Mouse (Mus musculus): ENCODE results near the gene Utp4. TPM values are rescaled to one million over a fixed set of nuclear protein-coding genes. Genes with fewer than 3 reads are reported as not detected.

Gene Utp4
- total and polyA plus RNA-seq, 3 experiments, result 30.7 to 158 (median 75.8) TPM

GRCm38 (mm10) chr8:106969964-106970363 lies 76.5 kb downstream of the Utp4 start:
- DNase-seq (ENCODE audit: low spot score), result no peak
- TF ChIP-seq GATA1 (IDR thresholded peaks at IDR 0.05; ENCODE audit: borderline replicate concordance, low read length) (no peak), TAL1 (conservative IDR thresholded peaks at IDR 0.05; ENCODE audit: low read depth, low read length) (no peak), GATA2 (IDR thresholded peaks at IDR 0.05; ENCODE audit: borderline replicate concordance, low read depth, low read length) (no peak), POLR2AphosphoS5 (IDR thresholded peaks at IDR 0.05; ENCODE audit: insufficient replicate concordance, low read depth, low read length) (no peak), CTCF (IDR thresholded peaks at IDR 0.05; ENCODE audit: low read depth, low read length) (no peak)
- Histone ChIP-seq H3K4me3 (ENCODE audit: low read depth, low read length) (no peak overlapping the region), H3K36me3 (replicated peaks) (no peaks in the 10 kb centered on the region), H3K9me3 (replicated peaks) (no peaks in the 10 kb centered on the region), H3K4me1 (ENCODE audit: insufficient read depth, low read depth, low read length) (peaks cover 21% of the 10 kb centered on the region), H3K27me3 (ENCODE audit: insufficient read depth, low read length) (no peaks in the 10 kb centered on the region)
- ATAC-seq (ENCODE audit: extremely low read depth, insufficient number of reproducible peaks, low FRiP score, poor library complexity, severe bottlenecking), result no peak

GRCm38 (mm10) chr8:106971916-106972315 lies 78.5 kb downstream of the Utp4 start:
- H3K4me3 ChIP-seq (ENCODE audit: low read depth, low read length), result no peak overlapping the region
- H3K36me3 ChIP-seq (replicated peaks), result no peaks in the 10 kb centered on the region
- H3K27me3 ChIP-seq (ENCODE audit: insufficient read depth, low read length), result peaks cover 1% of the 10 kb centered on the region; the same call in 1 of the 2 replicates
- H3K9me3 ChIP-seq (replicated peaks), result no peaks in the 10 kb centered on the region
- ATAC-seq (ENCODE audit: extremely low read depth, insufficient number of reproducible peaks, low FRiP score, poor library complexity, severe bottlenecking) (no peak), DNase-seq (ENCODE audit: low spot score) (no peak)
- peaks cover 15% of the 10 kb centered on the region for H3K4me1 ChIP-seq (ENCODE audit: insufficient read depth, low read depth, low read length)
- TF ChIP-seq GATA1 (IDR thresholded peaks at IDR 0.05; ENCODE audit: borderline replicate concordance, low read length), result no peak
- TF ChIP-seq POLR2AphosphoS5 (IDR thresholded peaks at IDR 0.05; ENCODE audit: insufficient replicate concordance, low read depth, low read length), result no peak
- no peak for TF ChIP-seq GATA2 (IDR thresholded peaks at IDR 0.05; ENCODE audit: borderline replicate concordance, low read depth, low read length)
- TF ChIP-seq CTCF (IDR thresholded peaks at IDR 0.05; ENCODE audit: low read depth, low read length), result no peak
- no peak for TF ChIP-seq TAL1 (conservative IDR thresholded peaks at IDR 0.05; ENCODE audit: low read depth, low read length)

Other genes with a start within 250 kb of the Utp4 start
- 5.6 and 6.5 TPM in 2 replicates for gene Tango6, start 210.6 kb upstream of the Utp4 start, total RNA-seq (2014; fragmentation: Nextera tagmentation)
- 2.0 and 2.7 TPM in 2 replicates for gene Tango6, start 210.6 kb upstream of the Utp4 start, total RNA-seq (2017)
- 1.7 and 2.0 TPM in 2 replicates for gene Tango6, start 210.6 kb upstream of the Utp4 start, polyA plus RNA-seq (2012)
- gene Has3, start 23.4 kb upstream of the Utp4 start, total RNA-seq (2014; fragmentation: Nextera tagmentation), result not detected in 2 replicates
- 0.46 and 0.66 TPM in 2 replicates for gene Has3, start 23.4 kb upstream of the Utp4 start, total RNA-seq (2017)
- not detected in 2 replicates for gene Has3, start 23.4 kb upstream of the Utp4 start, polyA plus RNA-seq (2012)
- 6.5 and 7.2 TPM in 2 replicates for gene Sntb2, start 42.1 kb downstream of the Utp4 start, total RNA-seq (2014; fragmentation: Nextera tagmentation)
- 8.9 and 9.4 TPM in 2 replicates for gene Sntb2, start 42.1 kb downstream of the Utp4 start, total RNA-seq (2017)
- 8.1 and 9.1 TPM in 2 replicates for gene Sntb2, start 42.1 kb downstream of the Utp4 start, polyA plus RNA-seq (2012)
- 27.3 and 28.6 TPM in 2 replicates for gene Vps4a, start 137.6 kb downstream of the Utp4 start, total RNA-seq (2014; fragmentation: Nextera tagmentation)
- gene Vps4a, start 137.6 kb downstream of the Utp4 start, total RNA-seq (2017), result 51.1 and 51.2 TPM in 2 replicates
- gene Vps4a, start 137.6 kb downstream of the Utp4 start, polyA plus RNA-seq (2012), result 22.0 and 24.8 TPM in 2 replicates
- gene Pdf, start 155.0 kb downstream of the Utp4 start, total RNA-seq (2014; fragmentation: Nextera tagmentation), result 16.6 and 22.1 TPM in 2 replicates
- 24.0 and 26.2 TPM in 2 replicates for gene Pdf, start 155.0 kb downstream of the Utp4 start, total RNA-seq (2017)
- 9.5 and 11.7 TPM in 2 replicates for gene Pdf, start 155.0 kb downstream of the Utp4 start, polyA plus RNA-seq (2012)
- 34.2 and 49.9 TPM in 2 replicates for gene Cog8, start 163.1 kb downstream of the Utp4 start, total RNA-seq (2014; fragmentation: Nextera tagmentation)
- gene Cog8, start 163.1 kb downstream of the Utp4 start, total RNA-seq (2017), result 29.4 and 31.1 TPM in 2 replicates
- 24.6 and 26.5 TPM in 2 replicates for gene Cog8, start 163.1 kb downstream of the Utp4 start, polyA plus RNA-seq (2012)
- 56.7 and 62.0 TPM in 2 replicates for gene Nip7, start 163.2 kb downstream of the Utp4 start, total RNA-seq (2014; fragmentation: Nextera tagmentation)
- 35.5 and 39.7 TPM in 2 replicates for gene Nip7, start 163.2 kb downstream of the Utp4 start, total RNA-seq (2017)
- gene Nip7, start 163.2 kb downstream of the Utp4 start, polyA plus RNA-seq (2012), result 8.9 and 9.1 TPM in 2 replicates
- not detected in 2 replicates for gene Tmed6, start 172.0 kb downstream of the Utp4 start, total RNA-seq (2014; fragmentation: Nextera tagmentation)
- not detected in 2 replicates for gene Tmed6, start 172.0 kb downstream of the Utp4 start, total RNA-seq (2017)
- gene Tmed6, start 172.0 kb downstream of the Utp4 start, polyA plus RNA-seq (2012), result not detected in 2 replicates
- 52.4 and 76.8 TPM in 2 replicates for gene Terf2, start 202.9 kb downstream of the Utp4 start, total RNA-seq (2014; fragmentation: Nextera tagmentation)
- 24.0 and 28.6 TPM in 2 replicates for gene Terf2, start 202.9 kb downstream of the Utp4 start, total RNA-seq (2017)
- 24.9 and 25.8 TPM in 2 replicates for gene Terf2, start 202.9 kb downstream of the Utp4 start, polyA plus RNA-seq (2012)

Measured in G1E (cell line).